Mouse (Mus musculus) cortical plate, adult 2 months (tissue): ENCODE data around the gene Serpina6.

ENCODE experiments used
- CTCF ChIP-seq: fragments of 200-500 bp; IDR thresholded peaks from 2 replicates; pipeline ENCODE4 v1.5.1; 2011; ENCODE audit warnings: mild to moderate bottlenecking, control low read depth, low read length; ENCODE audit not compliant: insufficient read depth; ENCODE audit errors: extremely low read depth
- POLR2A ChIP-seq: fragments of 200-500 bp; IDR thresholded peaks from 2 replicates; pipeline ENCODE4 v1.6.1; 2011; ENCODE audit warnings: mild to moderate bottlenecking, low read length, control low read depth; ENCODE audit not compliant: insufficient read depth; ENCODE audit errors: extremely low read depth

DNA sequence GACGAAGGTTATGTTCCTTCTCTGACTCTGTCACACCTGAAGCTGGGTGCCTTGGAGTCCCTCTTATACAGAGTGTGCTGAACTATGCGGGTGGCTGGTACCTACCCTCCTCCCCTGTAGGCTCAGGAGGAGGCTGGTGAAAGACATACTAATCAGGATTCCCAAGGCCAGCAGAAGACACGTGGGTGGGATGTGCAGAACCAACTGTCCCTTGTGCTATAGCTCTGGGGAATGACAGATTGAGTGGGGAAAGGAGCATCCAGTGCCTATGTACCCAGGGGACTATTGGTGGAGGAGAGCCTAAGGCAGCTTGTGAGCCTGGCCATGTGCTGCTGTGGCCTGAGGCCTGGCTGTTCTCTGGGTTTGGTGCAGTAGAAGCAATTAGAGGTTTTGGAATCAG lies 29.0 kb upstream of the Serpina6 start:
- TF ChIP-seq CTCF (no peak), POLR2A (no peak)
